In genomic region chr4:155086108-155087024, GRCm38 (mm10) we compare ENCODE assay signal across 8 mouse cellular contexts. TPM values are rescaled to one million over a fixed set of nuclear protein-coding genes. Genes with fewer than 3 reads are reported as not detected.
DNase-seq lines count a peak whose midpoint lies in the region; ATAC-seq and TF ChIP-seq lines count a peak whose summit lies in the region.

Rer1 (minus strand) TSS chr4:155086382.
Morn1 (plus strand) TSS chr4:155086577.

- under 1% methylated on average over 85 of the region's 85 CpGs for WGBS in cerebellum, adult 2 months
- WGBS in forebrain, postnatal 0 days: under 1% methylated on average over 85 of the region's 85 CpGs
- WGBS in lung, embryonic 15.5 days: under 1% methylated on average over 82 of the region's 85 CpGs

- H3K27ac ChIP-seq in MEL (ENCODE audit: control insufficient read depth, low read depth, low read length): peak within 1 kb of the TSS; percentile 91
- peak within 1 kb of the TSS; percentile 58 for H3K27ac ChIP-seq in cerebellum, adult 2 months (ENCODE audit: insufficient read depth, low read length)
- H3K27ac ChIP-seq in forebrain, postnatal 0 days (ENCODE audit: low read depth, low read length): peak within 1 kb of the TSS; percentile 91
- H3K27ac ChIP-seq in lung, embryonic 15.5 days: peak within 1 kb of the TSS; percentile 94

- H3K36me3 ChIP-seq in MEL (ENCODE audit: control insufficient read depth in 1 of 2, insufficient read depth in 2 of 2, low read length in 2 of 2): peaks cover 9 to 15% of the 10 kb centered on the region in 2 experiments
- H3K36me3 ChIP-seq in forebrain, postnatal 0 days (ENCODE audit: insufficient read depth): peaks cover 14% of the 10 kb centered on the region
- peaks cover 22% of the 10 kb centered on the region for H3K36me3 ChIP-seq in lung, embryonic 15.5 days

- no peak for TF ChIP-seq CTCF in MEL (IDR thresholded peaks at IDR 0.05 in 2 of 3, conservative IDR thresholded peaks at IDR 0.05 in 1 of 3; ENCODE audit: control insufficient read depth in 1 of 3, insufficient read depth in 1 of 3, low read depth in 2 of 3, low read length in 3 of 3, poor library complexity in 1 of 3, severe bottlenecking in 1 of 3)
- no peak for TF ChIP-seq CTCF in cerebellum, adult 2 months (IDR thresholded peaks at IDR 0.05; ENCODE audit: borderline replicate concordance, insufficient read depth, low read depth, low read length)
- no peak; the same call in 1 of the 2 replicates for TF ChIP-seq CTCF in forebrain, postnatal 0 days (IDR thresholded peaks at IDR 0.05; ENCODE audit: low read depth)

- no peaks in the 10 kb centered on the region for H3K27me3 ChIP-seq in MEL (ENCODE audit: control insufficient read depth in 1 of 2, insufficient read depth in 2 of 2, low read length in 2 of 2)
- H3K27me3 ChIP-seq in cerebellum, adult 2 months (ENCODE audit: control insufficient read depth, insufficient read depth, low read length): no peaks in the 10 kb centered on the region
- H3K27me3 ChIP-seq in forebrain, postnatal 0 days (ENCODE audit: insufficient read depth, low read length): no peaks in the 10 kb centered on the region
- H3K27me3 ChIP-seq in lung, embryonic 15.5 days: no peaks in the 10 kb centered on the region

- H3K4me2 ChIP-seq in forebrain, postnatal 0 days (ENCODE audit: low read depth): peak within 1 kb of the TSS; percentile 97
- H3K4me2 ChIP-seq in lung, embryonic 15.5 days: peak within 1 kb of the TSS; percentile 90

- peak; percentile 98 for ATAC-seq in forebrain, postnatal 0 days
- ATAC-seq in lung, embryonic 15.5 days (ENCODE audit: borderline replicate concordance, extremely low read depth, low FRiP score, low TSS enrichment): peak; percentile 96

- TF ChIP-seq EP300 in MEL (IDR thresholded peaks at IDR 0.05; ENCODE audit: low read depth in 1 of 2, low read length in 2 of 2): no peak; a peak in 1 of 4 replicates

- DNase-seq in MEL (ENCODE audit: low read depth, low spot score): peak; percentile 99
- DNase-seq in cerebellum, adult 2 months: peak; percentile 100
- DNase-seq in forebrain, postnatal 0 days: peak; percentile 100
- peak; percentile 100 for DNase-seq in heart, postnatal 4 days
- DNase-seq in layer of hippocampus, adult 8-10 months (ENCODE audit: low spot score in 2 of 2): peak; percentile 99 to 100
- DNase-seq in ovary, adult 18-20 months (ENCODE audit: low spot score): peak; percentile 99
- DNase-seq in thymus, postnatal 0 days (ENCODE audit: low spot score): peak; percentile 100

- H3K9me3 ChIP-seq in MEL (replicated peaks; ENCODE audit: insufficient read depth, low read length): no peaks in the 10 kb centered on the region
- no peaks in the 10 kb centered on the region for H3K9me3 ChIP-seq in forebrain, postnatal 0 days (ENCODE audit: low read length)
- no peaks in the 10 kb centered on the region for H3K9me3 ChIP-seq in lung, embryonic 15.5 days

- peak within 1 kb of the TSS; percentile 90 for H3K9ac ChIP-seq in MEL (ENCODE audit: control insufficient read depth, low read depth, low read length, poor library complexity, severe bottlenecking)
- H3K9ac ChIP-seq in forebrain, postnatal 0 days: peak within 1 kb of the TSS; percentile 74
- H3K9ac ChIP-seq in lung, embryonic 15.5 days: peak within 1 kb of the TSS; percentile 92

- peak within 1 kb of the TSS; percentile 94 to 100 for H3K4me3 ChIP-seq in MEL (ENCODE audit: control insufficient read depth in 1 of 2, insufficient read depth in 1 of 2, low read depth in 2 of 2, low read length in 2 of 2)
- peak within 1 kb of the TSS; percentile 88 for H3K4me3 ChIP-seq in cerebellum, adult 2 months (replicated peaks; ENCODE audit: insufficient read depth, low read depth, low read length)
- H3K4me3 ChIP-seq in forebrain, postnatal 0 days (ENCODE audit: low read depth, low read length): peak within 1 kb of the TSS; percentile 98
- peak within 1 kb of the TSS; percentile 91 for H3K4me3 ChIP-seq in lung, embryonic 15.5 days

- no peak for TF ChIP-seq RAD21 in MEL (IDR thresholded peaks at IDR 0.05; ENCODE audit: low read depth, low read length)

- H3K79me2 ChIP-seq in MEL (ENCODE audit: control insufficient read depth, insufficient read depth, low read length, poor library complexity): peaks cover 37% of the 10 kb centered on the region

- peak in 1 of 2 experiments; percentile 64; a peak in 2 of 4 replicates for TF ChIP-seq POLR2A in MEL (IDR thresholded peaks at IDR 0.05; ENCODE audit: control insufficient read depth in 1 of 2, insufficient read depth in 1 of 2, low read depth in 1 of 2, low read length in 2 of 2, poor library complexity in 1 of 2)
- peak; percentile 60 for TF ChIP-seq POLR2A in cerebellum, adult 2 months (IDR thresholded peaks at IDR 0.05; ENCODE audit: borderline replicate concordance, insufficient read depth, low read length)

- peaks cover 3 to 18% of the 10 kb centered on the region in 2 experiments; a peak in 3 of 4 replicates for H3K4me1 ChIP-seq in MEL (ENCODE audit: control insufficient read depth in 1 of 2, insufficient read depth in 2 of 2, low read length in 2 of 2)
- H3K4me1 ChIP-seq in cerebellum, adult 2 months (ENCODE audit: control insufficient read depth, insufficient read depth, low read length): peaks cover 10% of the 10 kb centered on the region
- peaks cover 13% of the 10 kb centered on the region for H3K4me1 ChIP-seq in forebrain, postnatal 0 days (ENCODE audit: insufficient read depth)
- H3K4me1 ChIP-seq in lung, embryonic 15.5 days: peaks cover 24% of the 10 kb centered on the region

TF ChIP-seq in MEL, 35 proteins besides CTCF, POLR2A, EP300 and RAD21 (continues in another document):
- TF ChIP-seq RCOR1 (IDR thresholded peaks at IDR 0.05; ENCODE audit: low read depth, low read length): no peak
- no peak for TF ChIP-seq GABPA (IDR thresholded peaks at IDR 0.05; ENCODE audit: low read depth, low read length)
- no peak for TF ChIP-seq CHD1 (IDR thresholded peaks at IDR 0.05; ENCODE audit: low read depth, low read length)
- 0 out of 2 replicates have a peak, but pooled peaks have one; percentile 29 for TF ChIP-seq USF1 (IDR thresholded peaks at IDR 0.05; ENCODE audit: low read depth, low read length)
- peak; percentile 60; the same call in 1 of the 2 replicates for TF ChIP-seq KAT2A (conservative IDR thresholded peaks at IDR 0.05; ENCODE audit: low read depth, low read length)
- peak; percentile 92 for TF ChIP-seq HCFC1 (IDR thresholded peaks at IDR 0.05; ENCODE audit: low read depth, low read length)
- peak; percentile 54; the same call in 1 of the 2 replicates for TF ChIP-seq MYC (IDR thresholded peaks at IDR 0.05; ENCODE audit: low read depth, low read length)
- peak; percentile 76 for TF ChIP-seq NELFE (IDR thresholded peaks at IDR 0.05; ENCODE audit: low read depth, low read length)
- peak; percentile 47; the same call in 1 of the 2 replicates for TF ChIP-seq BHLHE40 (IDR thresholded peaks at IDR 0.05; ENCODE audit: borderline replicate concordance, low read depth, low read length)
- no peak for TF ChIP-seq ZKSCAN1 (IDR thresholded peaks at IDR 0.05; ENCODE audit: low read depth, low read length)
- no peak for TF ChIP-seq TAL1 (IDR thresholded peaks at IDR 0.05; ENCODE audit: low read length)
- TF ChIP-seq MAFK (IDR thresholded peaks at IDR 0.05; ENCODE audit: borderline replicate concordance, low read depth, low read length): no peak
- TF ChIP-seq MAX (IDR thresholded peaks at IDR 0.05; ENCODE audit: low read length): peak; percentile 67
- TF ChIP-seq NRF1 (IDR thresholded peaks at IDR 0.05; ENCODE audit: insufficient read depth, low read depth, low read length, poor library complexity, severe bottlenecking): peak; percentile 92
- TF ChIP-seq SIN3A (IDR thresholded peaks at IDR 0.05; ENCODE audit: low read length): peak; percentile 99
- no peak for TF ChIP-seq USF2 (IDR thresholded peaks at IDR 0.05; ENCODE audit: borderline replicate concordance in 1 of 2, insufficient read depth in 1 of 2, low read depth in 1 of 2, low read length in 2 of 2)
- TF ChIP-seq ZNF384 (IDR thresholded peaks at IDR 0.05; ENCODE audit: low read depth, low read length): no peak
- no peak for TF ChIP-seq GATA1 (IDR thresholded peaks at IDR 0.05; ENCODE audit: low read depth, low read length)
- peak; percentile 27; the same call in 1 of the 2 replicates for TF ChIP-seq TCF12 (IDR thresholded peaks at IDR 0.05; ENCODE audit: low read depth, low read length)
- TF ChIP-seq SMC3 (IDR thresholded peaks at IDR 0.05; ENCODE audit: low read depth, low read length): no peak
- TF ChIP-seq MAZ (IDR thresholded peaks at IDR 0.05; ENCODE audit: low read depth, low read length): no peak
- TF ChIP-seq ZMIZ1 (IDR thresholded peaks at IDR 0.05; ENCODE audit: low read depth, low read length): no peak
- TF ChIP-seq E2F4 (IDR thresholded peaks at IDR 0.05; ENCODE audit: borderline replicate concordance, low read depth, low read length): peak; percentile 92

RNA-seq across cellular contexts. Expression of gene Rer1, which starts in this region (rescaled TPM):
- 119 and 140 TPM in 2 replicates for total RNA-seq in MEL (2012; rRNA removed)
- polyA plus RNA-seq in MEL (2012; ENCODE audit: insufficient read depth in 1 of 2, insufficient read length in 2 of 2, low read depth in 1 of 2, low replicate concordance in 2 of 2, missing spikeins in 1 of 2): 100 to 1,000 TPM; 114 to 379 TPM
- polyA plus RNA-seq in cerebellum, adult 2 months (2012; rRNA removed): 102 and 104 TPM in 2 replicates
- 92.4 and 116 TPM in 2 replicates for total RNA-seq in forebrain, postnatal 0 days (2014; rRNA removed)
- polyA plus RNA-seq in forebrain, postnatal 0 days (2015; fragmentation: Nextera tagmentation; extraction: Ambion mirVana): 136 and 140 TPM in 2 replicates
- 10 to 100 TPM; 76.1 to 78.4 TPM for total RNA-seq in heart, postnatal 4 days (2021)
- 10 to 100 TPM; 57.4 to 63.2 (median 60.8) TPM for total RNA-seq in layer of hippocampus, adult 8-10 months (2022)
- polyA plus RNA-seq in lung, embryonic 15.5 days (2015; fragmentation: Nextera tagmentation; extraction: Ambion mirVana): 157 and 163 TPM in 2 replicates
- polyA plus RNA-seq in thymus, postnatal 0 days (2015; fragmentation: Nextera tagmentation; extraction: Ambion mirVana): 184 and 189 TPM in 2 replicates

RNA-seq across cellular contexts. Expression of gene Morn1, which starts in this region (rescaled TPM):
- 3.0 and 4.4 TPM in 2 replicates for total RNA-seq in MEL (2012; rRNA removed)
- 1 to 10 TPM in 1 of 2 experiments, not detected in 1; 4.1 TPM for polyA plus RNA-seq in MEL (2012; ENCODE audit: insufficient read depth in 1 of 2, insufficient read length in 2 of 2, low read depth in 1 of 2, low replicate concordance in 2 of 2, missing spikeins in 1 of 2)
- polyA plus RNA-seq in cerebellum, adult 2 months (2012; rRNA removed): 15.6 and 18.7 TPM in 2 replicates
- 6.0 and 7.4 TPM in 2 replicates for total RNA-seq in forebrain, postnatal 0 days (2014; rRNA removed)
- polyA plus RNA-seq in forebrain, postnatal 0 days (2015; fragmentation: Nextera tagmentation; extraction: Ambion mirVana): 8.2 and 9.7 TPM in 2 replicates
- total RNA-seq in heart, postnatal 4 days (2021): 1 to 10 TPM; 2.8 to 3.0 TPM
- total RNA-seq in layer of hippocampus, adult 8-10 months (2022): 10 to 100 TPM; 11.5 to 19.0 (median 16.4) TPM
- polyA plus RNA-seq in lung, embryonic 15.5 days (2015; fragmentation: Nextera tagmentation; extraction: Ambion mirVana): 5.9 and 7.7 TPM in 2 replicates
- polyA plus RNA-seq in thymus, postnatal 0 days (2015; fragmentation: Nextera tagmentation; extraction: Ambion mirVana): 2.7 and 2.9 TPM in 2 replicates

Comparison
In these comparisons a context has a peak if more than half of its experiments do, and no peak if none do; other contexts are left out.
1. Peak in every context shown above with its lines: DNase-seq, ATAC-seq, H3K4me3 ChIP-seq and H3K27ac ChIP-seq.